In the genomic region with DNA sequence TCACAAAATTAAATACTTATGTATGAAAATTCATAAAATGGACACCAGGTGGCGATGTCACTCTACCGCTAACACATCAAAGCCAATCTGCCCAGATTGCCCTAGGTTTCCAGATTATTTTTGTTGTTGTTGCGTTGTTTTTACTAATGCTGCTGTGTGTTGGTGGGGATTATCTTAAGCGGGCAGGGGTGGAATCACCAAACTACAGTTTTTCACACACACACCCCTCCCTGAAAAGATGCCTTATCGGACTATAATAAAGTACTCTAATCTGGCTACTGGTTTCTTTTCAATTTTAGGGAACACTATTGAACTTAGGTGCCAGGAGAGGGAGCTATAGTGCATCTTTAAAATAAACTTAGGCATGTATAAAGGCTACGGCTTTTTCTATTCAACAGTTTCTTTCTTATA, we compare ENCODE assay signal across 8 mouse cellular contexts. TPM values are rescaled to one million over a fixed set of nuclear protein-coding genes. Genes with fewer than 3 reads are reported as not detected.
DNase-seq lines count a peak whose midpoint lies in the region; ATAC-seq and TF ChIP-seq lines count a peak whose summit lies in the region.

No protein-coding gene starts in this region.

- H3K4me2 ChIP-seq in embryonic facial prominence, embryonic 11.5 days (ENCODE audit: low read depth, low read length), result no peak overlapping the region
- peak overlapping the region; percentile 56 for H3K4me2 ChIP-seq in heart, postnatal 0 days (ENCODE audit: low read depth, low read length)
- H3K4me2 ChIP-seq in liver, embryonic 13.5 days, result peak overlapping the region; percentile 35

- H3K27me3 ChIP-seq in embryonic facial prominence, embryonic 11.5 days (ENCODE audit: control insufficient read depth, insufficient read depth, low read length), result no peaks in the 10 kb centered on the region
- H3K27me3 ChIP-seq in heart, postnatal 0 days (ENCODE audit: control insufficient read depth, insufficient read depth, low read length), result no peaks in the 10 kb centered on the region
- no peaks in the 10 kb centered on the region for H3K27me3 ChIP-seq in liver, embryonic 13.5 days

- TF ChIP-seq EP300 in heart, postnatal 0 days (IDR thresholded peaks at IDR 0.05; ENCODE audit: low read depth), result no peak

- TF ChIP-seq CTCF in heart, postnatal 0 days (IDR thresholded peaks at IDR 0.05; ENCODE audit: low read depth), result peak; percentile 68

- H3K9ac ChIP-seq in embryonic facial prominence, embryonic 11.5 days (replicated peaks; ENCODE audit: low read length), result no peak overlapping the region
- no peak overlapping the region for H3K9ac ChIP-seq in heart, postnatal 0 days (replicated peaks; ENCODE audit: low read depth, low read length)
- no peak overlapping the region for H3K9ac ChIP-seq in liver, embryonic 13.5 days

- H3K4me3 ChIP-seq in embryonic facial prominence, embryonic 11.5 days (ENCODE audit: low read depth, low read length), result 0 out of 2 replicates have a peak overlapping the region, but pooled peaks have one; percentile 11
- H3K4me3 ChIP-seq in heart, postnatal 0 days (ENCODE audit: low read depth, low read length), result peak overlapping the region; percentile 45
- peak overlapping the region; percentile 37 for H3K4me3 ChIP-seq in liver, embryonic 13.5 days (replicated peaks)

- DNase-seq in CD4-positive, CD25-positive, alpha-beta regulatory T cell, adult 2 months (ENCODE audit: low read depth, low spot score), result peak; percentile 92
- DNase-seq in WW6 (ENCODE audit: low read depth, low spot score), result peak; percentile 31
- DNase-seq in embryonic facial prominence, embryonic 11.5 days (ENCODE audit: low spot score), result peak; percentile 81
- DNase-seq in heart, postnatal 0 days (ENCODE audit: low spot score), result peak; percentile 80
- DNase-seq in kidney, postnatal 36 days, result peak; percentile 37 to 56
- peak; percentile 20 for DNase-seq in liver, embryonic 13.5 days
- DNase-seq in neural tube, embryonic 10.5 days (ENCODE audit: extremely low spot score, low spot score), result peak; percentile 52
- peak; percentile 51 for DNase-seq in thymus, postnatal 4 days

- no peaks in the 10 kb centered on the region for H3K9me3 ChIP-seq in embryonic facial prominence, embryonic 11.5 days (replicated peaks; ENCODE audit: control insufficient read depth, low read length)
- no peaks in the 10 kb centered on the region for H3K9me3 ChIP-seq in heart, postnatal 0 days (replicated peaks; ENCODE audit: control insufficient read depth, low read length)
- H3K9me3 ChIP-seq in liver, embryonic 13.5 days (replicated peaks), result no peaks in the 10 kb centered on the region

- H3K36me3 ChIP-seq in embryonic facial prominence, embryonic 11.5 days (replicated peaks; ENCODE audit: control insufficient read depth, insufficient read depth, low read depth, low read length), result no peaks in the 10 kb centered on the region
- H3K36me3 ChIP-seq in heart, postnatal 0 days (replicated peaks; ENCODE audit: control insufficient read depth, insufficient read depth, low read length), result no peaks in the 10 kb centered on the region
- H3K36me3 ChIP-seq in liver, embryonic 13.5 days, result no peaks in the 10 kb centered on the region

- no peaks in the 10 kb centered on the region for H3K4me1 ChIP-seq in embryonic facial prominence, embryonic 11.5 days (ENCODE audit: control insufficient read depth, insufficient read depth, low read length)
- no peaks in the 10 kb centered on the region for H3K4me1 ChIP-seq in heart, postnatal 0 days (ENCODE audit: control insufficient read depth, insufficient read depth)
- H3K4me1 ChIP-seq in liver, embryonic 13.5 days (replicated peaks), result no peaks in the 10 kb centered on the region

- peak; percentile 63 for ATAC-seq in embryonic facial prominence, embryonic 11.5 days (replicated peaks; ENCODE audit: insufficient number of reproducible peaks, low FRiP score, low TSS enrichment, low read depth)
- ATAC-seq in heart, postnatal 0 days (ENCODE audit: insufficient read depth, low read depth), result no peak
- ATAC-seq in liver, embryonic 13.5 days (ENCODE audit: low read depth), result peak; percentile 39; the same call in 1 of the 2 replicates

- 7% methylated on average over 6 of the region's 6 CpGs for WGBS in embryonic facial prominence, embryonic 11.5 days
- WGBS in heart, postnatal 0 days, result 4% methylated on average over 6 of the region's 6 CpGs
- 5% methylated on average over 6 of the region's 6 CpGs for WGBS in liver, embryonic 13.5 days (ENCODE audit: insufficient replicate concordance)

- no peak overlapping the region for H3K27ac ChIP-seq in embryonic facial prominence, embryonic 11.5 days (replicated peaks; ENCODE audit: low read depth, low read length)
- no peak overlapping the region for H3K27ac ChIP-seq in heart, postnatal 0 days (ENCODE audit: low read depth)
- no peak overlapping the region for H3K27ac ChIP-seq in liver, embryonic 13.5 days

RNA-seq across cellular contexts. Expression of gene Fabp7, which starts 41.1 kb away (rescaled TPM):
- 215 and 244 TPM in 2 replicates for polyA plus RNA-seq in embryonic facial prominence, embryonic 11.5 days (2014; fragmentation: Nextera tagmentation; extraction: Ambion mirVana)
- 7.9 and 9.8 TPM in 2 replicates for total RNA-seq in heart, postnatal 0 days (2014; rRNA removed; ENCODE audit: low replicate concordance)
- 7.3 and 11.3 TPM in 2 replicates for polyA plus RNA-seq in heart, postnatal 0 days (2015; fragmentation: Nextera tagmentation; extraction: Ambion mirVana)
- 2.1 and 2.2 TPM in 2 replicates for polyA plus RNA-seq in liver, embryonic 13.5 days (2015; fragmentation: Nextera tagmentation; extraction: Ambion mirVana)

RNA-seq across cellular contexts. Expression of gene Smpdl3a, which starts 50.5 kb away (rescaled TPM):
- 10.0 and 11.0 TPM in 2 replicates for polyA plus RNA-seq in embryonic facial prominence, embryonic 11.5 days (2014; fragmentation: Nextera tagmentation; extraction: Ambion mirVana)
- 59.4 and 73.4 TPM in 2 replicates for total RNA-seq in heart, postnatal 0 days (2014; rRNA removed; ENCODE audit: low replicate concordance)
- 51.7 and 51.8 TPM in 2 replicates for polyA plus RNA-seq in heart, postnatal 0 days (2015; fragmentation: Nextera tagmentation; extraction: Ambion mirVana)
- 15.2 and 15.3 TPM in 2 replicates for polyA plus RNA-seq in liver, embryonic 13.5 days (2015; fragmentation: Nextera tagmentation; extraction: Ambion mirVana)

Comparison
In these comparisons a context has a peak if more than half of its experiments do, and no peak if none do; other contexts are left out.
1. DNase-seq: peak in every context shown above with its lines; median percentile 92 in CD4-positive, CD25-positive, alpha-beta regulatory T cell, adult 2 months; 81 in embryonic facial prominence, embryonic 11.5 days; 80 in heart, postnatal 0 days; 52 in neural tube, embryonic 10.5 days; 51 in thymus, postnatal 4 days; 46 in kidney, postnatal 36 days; 31 in WW6; 20 in liver, embryonic 13.5 days.
2. RNA of gene Fabp7, which starts 41.1 kb away (polyA plus RNA-seq): 215 to 244 TPM in embryonic facial prominence, embryonic 11.5 days; 7.3 to 11.3 TPM in heart, postnatal 0 days and 2.1 to 2.2 TPM in liver, embryonic 13.5 days; every median in the first group is over 10 times any median in the second.
3. Peak in every context shown above with its lines, with median percentiles within 50 percentile points of each other: H3K4me3 ChIP-seq.